Mouse (Mus musculus) olfactory bulb, adult 2 months (tissue): ENCODE results near the gene Tctex1d2. TPM values are rescaled to one million over a fixed set of nuclear protein-coding genes. Genes with fewer than 3 reads are reported as not detected.

Experiments
- H3K27ac ChIP-seq: fragments of 200-500 bp; 2 replicates; pipeline ENCODE4 v1.5.1; 2012; ENCODE audit warnings: low read depth, low read length; ENCODE audit not compliant: insufficient read depth
- H3K4me1 ChIP-seq: fragments of 200-500 bp; 2 replicates; pipeline ENCODE4 v1.6.1; 2012; ENCODE audit warnings: low read length; ENCODE audit not compliant: control insufficient read depth, insufficient read depth
- H3K4me3 ChIP-seq: fragments of 200-500 bp; 2 replicates; pipeline ENCODE4 v1.5.1; 2012; ENCODE audit warnings: mild to moderate bottlenecking, low read depth, low read length, moderate library complexity; ENCODE audit not compliant: insufficient read depth
- CTCF ChIP-seq: fragments of 200-500 bp; IDR thresholded peaks from 2 replicates; pipeline ENCODE4 v1.5.1; 2012; ENCODE audit warnings: low read depth, mild to moderate bottlenecking, low read length, moderate library complexity; ENCODE audit not compliant: insufficient read depth
- POLR2A ChIP-seq: fragments of 200-500 bp; IDR thresholded peaks from 2 replicates; pipeline ENCODE4 v1.6.1; 2012; ENCODE audit warnings: mild to moderate bottlenecking, low read depth, low read length, moderate library complexity; ENCODE audit not compliant: insufficient read depth
- whole genome bisulfite sequencing: fragments of 180-500 bp; shearing (Covaris S2); methylation state at CpG from one replicate; pipeline ENCODE4 v1.1.7; 2018; 5-methylcytosine and 5-hydroxymethylcytosine counted together
- polyA plus RNA-seq: library from polyadenylated mRNA; stranded (reverse); fragments of >200 nt; gene quantifications from 2 replicates; pipeline ENCODE4 v1.2.4, GENCODE M21; 2012; ENCODE audit warnings: low replicate concordance; ENCODE audit not compliant: missing spikeins, insufficient read depth, insufficient read length

Tctex1d2 gene
- polyA plus RNA-seq, 1 experiment = not detected

DNA sequence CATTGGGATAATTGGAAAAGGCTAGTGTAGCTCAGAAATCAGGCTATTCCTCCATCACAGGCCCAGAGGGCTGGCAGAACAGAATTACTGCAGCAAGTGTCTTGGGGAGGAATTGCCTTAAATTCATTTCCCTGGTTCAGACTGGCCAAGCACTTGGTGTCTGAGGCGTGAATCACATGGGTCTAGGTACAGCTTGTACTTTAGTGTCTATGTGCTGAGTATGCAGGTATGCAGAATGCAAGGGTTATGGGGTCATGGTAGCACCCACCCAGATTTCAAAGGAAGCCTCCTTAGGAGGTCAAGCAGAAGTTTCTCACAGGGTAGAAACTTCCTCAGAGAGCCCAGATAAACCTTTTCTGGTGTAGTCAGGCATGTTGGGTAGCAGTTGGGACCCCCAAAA is 26.1 kb downstream of the Tctex1d2 start:
- WGBS = 96% methylated on average over 1 of the region's 1 CpGs
- no peak for TF ChIP-seq CTCF
- no peak for TF ChIP-seq POLR2A
- H3K4me3 ChIP-seq = no peak overlapping the region
- H3K27ac ChIP-seq = no peak overlapping the region
- no peaks in the 10 kb centered on the region for H3K4me1 ChIP-seq

DNA sequence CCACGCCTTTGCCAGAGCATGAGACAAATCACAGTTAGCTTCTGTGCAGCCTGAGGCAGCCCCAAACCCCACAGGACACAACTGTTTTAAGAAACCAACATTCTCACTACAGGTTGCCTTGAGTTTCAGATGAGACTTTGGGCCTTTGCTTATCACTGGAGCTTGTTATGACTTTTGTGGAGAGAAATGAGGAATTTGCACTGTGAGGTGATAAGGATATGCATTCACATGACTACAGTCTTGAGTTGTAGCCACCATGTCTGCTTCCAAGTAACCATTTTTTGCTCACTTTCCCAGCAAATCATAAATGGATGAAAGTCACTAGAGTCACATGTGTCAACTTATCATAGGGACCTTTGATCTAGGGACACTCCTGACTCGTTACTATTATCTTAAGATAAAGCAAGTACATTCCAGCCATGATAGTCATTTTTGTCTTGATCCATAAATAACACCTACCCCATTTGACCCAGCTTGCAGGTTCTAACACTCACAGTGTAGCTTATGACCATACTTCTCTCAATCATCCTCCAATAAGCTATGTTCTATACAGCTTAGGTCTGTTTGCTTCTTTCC is 27.1 kb downstream of the Tctex1d2 start:
- no peak overlapping the region for H3K27ac ChIP-seq
- 89% methylated on average over 2 of the region's 2 CpGs for WGBS
- H3K4me1 ChIP-seq = no peaks in the 10 kb centered on the region
- TF ChIP-seq POLR2A (no peak), CTCF (no peak)
- no peak overlapping the region for H3K4me3 ChIP-seq

DNA sequence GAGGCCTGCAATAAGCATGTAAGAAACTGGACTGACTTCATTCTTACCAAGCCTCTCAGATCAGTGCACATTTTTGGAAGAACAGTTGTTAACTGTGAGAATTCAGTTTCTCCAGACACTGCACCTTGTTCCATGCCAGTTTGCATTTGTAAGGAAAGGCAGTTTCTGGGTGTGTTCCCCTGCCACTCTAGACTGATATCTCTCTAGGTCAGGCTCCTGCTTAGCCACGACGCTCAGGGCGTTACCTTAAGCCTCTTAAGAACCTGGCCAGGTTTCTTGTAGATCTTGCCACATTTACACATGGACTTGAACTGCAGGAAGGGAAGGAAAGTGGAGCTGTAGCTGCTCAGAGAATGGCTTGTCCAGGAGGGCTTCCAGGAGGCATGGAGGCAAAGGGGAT is 30.2 kb downstream of the Tctex1d2 start:
- 84% methylated on average over 3 of the region's 3 CpGs for WGBS
- Histone ChIP-seq H3K4me3 (no peak overlapping the region), H3K27ac (no peak overlapping the region), H3K4me1 (no peaks in the 10 kb centered on the region)
- TF ChIP-seq CTCF (no peak), POLR2A (no peak)

DNA sequence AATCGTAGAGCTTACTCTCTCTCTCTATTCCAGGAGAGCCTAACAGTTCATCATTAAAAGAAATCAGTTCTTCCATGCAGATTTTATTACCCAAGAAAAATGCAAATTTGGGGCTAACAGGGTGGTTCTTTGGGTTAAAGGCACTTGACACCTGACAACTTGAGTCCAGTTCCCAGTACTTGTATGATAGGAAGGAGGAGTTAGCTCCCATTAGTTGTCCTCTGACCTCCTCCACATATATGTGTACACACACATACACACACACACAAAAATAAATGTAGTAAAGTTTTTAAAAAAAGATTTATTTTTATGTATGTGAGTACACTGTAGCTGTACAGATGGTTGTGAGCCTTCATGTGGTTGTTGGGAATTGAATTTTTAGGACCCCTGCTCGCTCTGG is 30.6 kb downstream of the Tctex1d2 start:
- Histone ChIP-seq H3K4me1 (no peaks in the 10 kb centered on the region), H3K27ac (no peak overlapping the region), H3K4me3 (no peak overlapping the region)
- 99% methylated on average over 2 of the region's 2 CpGs for WGBS
- no peak for TF ChIP-seq POLR2A

- WGBS = 95% methylated on average over 8 of the region's 8 CpGs
- no peak for TF ChIP-seq POLR2A
- no peak for TF ChIP-seq CTCF
- H3K27ac ChIP-seq = no peak overlapping the region
- H3K4me3 ChIP-seq = no peak overlapping the region
- no peaks in the 10 kb centered on the region for H3K4me1 ChIP-seq
Observed at GRCm38 (mm10) chr16:32453102-32453501, 33.6 kb downstream of the Tctex1d2 start.

- no peak overlapping the region for H3K27ac ChIP-seq
- TF ChIP-seq CTCF (no peak), POLR2A (no peak)
- no peaks in the 10 kb centered on the region for H3K4me1 ChIP-seq
- no peak overlapping the region for H3K4me3 ChIP-seq
- 94% methylated on average over 5 of the region's 5 CpGs for WGBS
Observed at GRCm38 (mm10) chr16:32454646-32455045, 35.1 kb downstream of the Tctex1d2 start.

DNA sequence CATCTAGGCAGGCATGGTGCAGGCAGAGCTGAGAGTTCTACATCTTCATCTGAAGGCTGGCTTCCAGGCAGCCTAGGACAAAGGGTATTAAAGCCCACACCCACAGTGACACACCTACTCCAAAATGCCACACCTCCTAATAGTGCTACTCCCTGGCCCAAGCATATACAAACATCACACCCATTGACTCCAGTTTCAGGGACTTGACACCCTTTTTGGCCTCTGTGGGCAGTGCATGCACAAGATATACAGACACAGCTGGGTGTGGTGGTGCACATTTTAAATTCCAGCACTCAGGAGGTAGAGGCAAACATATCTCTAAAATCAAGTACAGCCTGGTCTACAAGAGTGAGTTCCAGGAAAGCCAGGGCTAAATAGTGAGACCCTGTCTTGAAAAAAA is 36.6 kb downstream of the Tctex1d2 start:
- H3K4me1 ChIP-seq = no peaks in the 10 kb centered on the region
- H3K4me3 ChIP-seq = no peak overlapping the region
- TF ChIP-seq POLR2A = no peak
- TF ChIP-seq CTCF = no peak
- H3K27ac ChIP-seq = no peak overlapping the region

- WGBS = 100% methylated on average over 1 of the region's 1 CpGs
- TF ChIP-seq POLR2A = no peak
- no peak for TF ChIP-seq CTCF
- no peak overlapping the region for H3K27ac ChIP-seq
- H3K4me3 ChIP-seq = no peak overlapping the region
- no peaks in the 10 kb centered on the region for H3K4me1 ChIP-seq
Observed at GRCm38 (mm10) chr16:32456761-32457160, 37.3 kb downstream of the Tctex1d2 start.

DNA sequence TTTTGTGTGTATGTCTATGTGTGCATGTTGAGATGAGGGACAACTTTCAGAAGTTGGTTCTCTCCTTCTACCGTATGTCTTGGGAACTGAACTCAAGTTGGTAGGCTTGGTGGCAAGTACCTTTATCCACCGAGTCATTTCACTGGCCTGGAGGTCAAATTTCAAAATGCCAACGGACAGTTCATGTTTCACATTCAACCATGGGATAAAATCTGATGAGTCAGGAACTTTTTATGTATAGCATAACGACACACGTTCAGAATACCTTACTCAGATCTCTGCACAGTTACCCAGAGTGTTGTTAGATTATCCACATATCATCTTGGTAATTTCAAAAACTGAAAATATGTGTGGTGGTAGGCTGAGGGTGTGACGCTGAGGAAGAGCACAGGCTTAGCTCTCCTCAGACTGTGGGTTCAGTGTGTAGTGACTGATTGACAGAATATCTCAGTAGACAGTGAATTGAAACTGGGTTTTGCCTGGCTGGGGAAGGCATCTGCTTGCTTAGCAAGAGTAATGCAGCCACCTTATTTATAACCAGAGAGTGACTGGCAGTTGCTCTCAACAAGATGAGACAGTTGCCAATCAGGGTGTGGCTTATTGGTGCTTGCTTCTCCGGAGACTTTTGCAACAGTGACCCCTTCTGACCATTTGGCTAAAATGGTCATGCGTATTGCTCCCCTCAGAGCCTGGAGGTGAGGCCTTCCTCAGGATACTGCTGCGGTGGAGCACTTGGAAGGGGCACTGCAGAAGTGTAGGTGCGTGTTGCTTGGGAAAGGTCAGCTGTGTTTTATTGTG is 38.3 kb downstream of the Tctex1d2 start:
- Histone ChIP-seq H3K4me1 (no peaks in the 10 kb centered on the region), H3K27ac (no peak overlapping the region), H3K4me3 (no peak overlapping the region)
- 66% methylated on average over 10 of the region's 10 CpGs for WGBS
- TF ChIP-seq CTCF = no peak
- no peak for TF ChIP-seq POLR2A
